Mouse (Mus musculus) neural tube, embryonic 10.5 days (tissue): ENCODE results near the gene P2rx1.

Experiments used
- DNase-seq: peaks from one replicate; pipeline ENCODE4 v3.0.0-alpha.2; 2017; ENCODE audit warnings: low spot score; ENCODE audit errors: extremely low spot score

The P2rx1 gene

GRCm38 (mm10) chr11:72987807-72988206, 11.1 kb upstream of the P2rx1 start:
- DNase-seq: no peak

DNA sequence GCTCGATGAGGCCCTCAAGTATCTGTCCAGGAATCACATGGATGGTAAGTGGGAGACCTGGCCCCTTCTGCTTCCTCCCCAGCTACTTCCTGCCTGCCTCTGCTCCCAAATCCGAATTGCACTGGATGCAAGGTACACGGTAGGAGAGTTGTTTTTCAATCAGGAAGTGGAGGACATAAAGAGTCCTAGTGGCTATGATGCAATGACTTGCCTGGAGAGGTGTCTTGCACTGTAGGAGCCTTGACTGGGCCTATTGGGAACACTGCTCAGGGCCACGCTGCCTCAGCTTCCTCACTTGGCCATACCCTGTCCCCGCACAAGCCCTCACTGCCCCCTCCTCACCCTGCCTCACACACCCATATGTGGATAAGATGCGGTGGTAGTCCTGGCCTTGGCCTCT, 9.9 kb upstream of the P2rx1 start:
- DNase-seq: no peak

DNA sequence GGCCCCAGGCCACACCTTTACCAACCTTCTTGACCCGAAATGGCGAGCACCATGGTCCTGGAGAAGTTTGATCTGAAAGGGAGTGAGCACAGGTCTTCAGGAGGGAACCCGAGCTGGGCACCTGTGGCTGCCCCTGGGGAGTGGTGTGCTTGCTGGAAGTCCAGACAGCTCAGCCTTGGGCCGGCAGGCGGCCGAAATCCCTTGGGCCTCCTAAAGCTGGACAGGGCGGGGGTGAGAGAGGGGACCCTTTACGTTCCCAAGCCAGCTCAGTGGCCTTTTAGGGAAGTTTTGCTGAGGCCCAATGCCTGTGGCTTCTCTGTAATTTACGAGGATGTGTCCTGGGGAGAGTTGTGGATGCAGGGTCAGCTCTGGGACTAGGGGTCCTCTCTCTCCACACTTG, 8.2 kb upstream of the P2rx1 start:
- no peak for DNase-seq

DNA sequence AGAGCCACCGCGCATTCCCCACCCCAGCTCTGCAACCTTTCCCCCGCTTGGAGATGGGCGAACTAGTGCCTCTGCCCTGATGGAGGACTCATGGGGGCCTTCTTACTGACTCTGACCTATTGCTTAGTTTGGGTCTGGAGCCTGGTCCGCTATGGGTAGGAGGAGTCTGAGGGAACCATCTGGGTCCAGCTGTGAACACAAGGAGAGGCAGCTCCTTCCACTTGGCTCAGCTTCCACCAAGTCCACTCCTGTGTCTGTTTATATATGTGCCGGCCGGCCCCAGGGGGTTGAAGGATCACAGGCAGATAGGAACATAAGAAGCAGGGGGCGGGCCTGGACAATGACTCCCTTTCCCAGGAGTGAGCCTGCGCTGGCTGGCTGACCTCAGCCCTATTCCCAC, 6.9 kb upstream of the P2rx1 start:
- DNase-seq: no peak

DNA sequence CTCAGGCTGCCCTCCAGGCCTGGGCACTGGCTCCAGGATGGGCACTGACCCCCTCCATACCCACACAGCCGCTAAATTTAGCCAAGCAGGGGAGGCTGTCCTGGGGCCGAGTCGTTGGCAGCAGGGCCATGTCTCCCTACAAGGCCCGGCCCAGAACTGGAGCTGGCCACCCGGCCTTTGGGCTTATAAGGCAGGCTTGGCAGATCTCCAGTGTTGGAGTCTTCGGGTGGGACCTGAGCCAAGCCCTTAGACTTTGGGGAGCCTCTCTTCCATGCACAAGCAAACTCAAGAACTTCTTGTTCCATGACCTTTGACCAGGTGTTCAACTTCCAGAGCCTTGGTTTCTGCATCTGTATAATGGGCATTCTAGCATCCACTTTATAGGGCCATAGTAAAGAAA, 2.6 kb upstream of the P2rx1 start:
- no peak for DNase-seq

- DNase-seq: no peak
Measured at GRCm38 (mm10) chr11:72996781-72997180, 2.1 kb upstream of the P2rx1 start.

GRCm38 (mm10) chr11:72997529-72998326, 1.2 kb upstream of the P2rx1 start:
- no peak for DNase-seq

- DNase-seq: peak; percentile 49
Measured at GRCm38 (mm10) chr11:73001029-73001428, 2.1 kb downstream of the P2rx1 start.

- peak; percentile 39 for DNase-seq
Measured at GRCm38 (mm10) chr11:73006377-73006776, 7.5 kb downstream of the P2rx1 start.

GRCm38 (mm10) chr11:73007113-73007512, 8.2 kb downstream of the P2rx1 start:
- no peak for DNase-seq

GRCm38 (mm10) chr11:73007698-73008481, 9.0 kb downstream of the P2rx1 start:
- peak; percentile 44 for DNase-seq

- no peak for DNase-seq
Measured at GRCm38 (mm10) chr11:73008826-73009225, 9.9 kb downstream of the P2rx1 start.

GRCm38 (mm10) chr11:73009531-73010274, 10.8 kb downstream of the P2rx1 start:
- DNase-seq: no peak

DNA sequence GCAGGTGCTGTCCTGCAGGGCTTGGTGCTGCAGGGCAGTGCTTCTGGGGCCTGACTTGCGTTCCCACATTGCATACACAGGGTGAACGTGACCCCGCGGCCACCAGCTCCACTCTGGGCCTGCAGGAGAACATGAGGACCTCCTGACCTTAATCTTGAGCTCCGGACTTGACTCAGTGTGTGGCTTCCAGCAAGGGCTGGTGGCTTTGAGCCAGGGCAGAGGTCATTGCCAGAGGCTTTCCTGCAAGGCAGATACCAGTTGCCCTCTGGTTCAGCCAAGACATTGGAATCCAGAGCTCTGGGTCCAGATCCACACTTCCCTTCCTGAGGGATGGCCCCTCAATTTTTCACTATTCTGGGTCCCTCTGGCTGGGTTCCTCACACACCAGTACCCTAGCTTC, 15.1 kb downstream of the P2rx1 start:
- DNase-seq: no peak

DNA sequence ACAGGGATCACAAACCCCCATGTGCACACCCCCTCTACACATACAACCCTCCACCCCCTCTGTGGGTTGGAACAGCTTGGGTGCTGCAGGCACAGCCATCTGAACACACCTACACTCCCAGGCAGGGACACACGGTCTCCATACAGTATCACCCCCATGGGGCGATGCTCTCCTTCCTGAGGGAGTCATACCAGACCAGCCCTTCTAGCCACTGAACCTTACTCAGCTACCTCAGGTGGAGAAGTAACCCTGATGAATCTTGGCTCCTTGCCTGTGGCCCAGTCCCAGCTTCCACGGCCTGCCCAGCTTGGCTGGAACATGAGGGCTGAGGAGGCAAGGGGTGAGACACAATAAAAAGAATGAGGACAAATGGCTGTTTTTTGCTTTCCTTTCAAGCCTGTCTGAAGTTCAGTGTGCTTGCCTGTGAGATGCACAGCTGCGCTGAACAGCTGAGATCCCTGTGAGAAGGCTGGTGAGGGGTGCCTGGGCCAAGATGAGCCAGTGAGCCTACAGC, 16.0 kb downstream of the P2rx1 start:
- DNase-seq: no peak

GRCm38 (mm10) chr11:73015391-73016102, 16.6 kb downstream of the P2rx1 start:
- DNase-seq: no peak

DNA sequence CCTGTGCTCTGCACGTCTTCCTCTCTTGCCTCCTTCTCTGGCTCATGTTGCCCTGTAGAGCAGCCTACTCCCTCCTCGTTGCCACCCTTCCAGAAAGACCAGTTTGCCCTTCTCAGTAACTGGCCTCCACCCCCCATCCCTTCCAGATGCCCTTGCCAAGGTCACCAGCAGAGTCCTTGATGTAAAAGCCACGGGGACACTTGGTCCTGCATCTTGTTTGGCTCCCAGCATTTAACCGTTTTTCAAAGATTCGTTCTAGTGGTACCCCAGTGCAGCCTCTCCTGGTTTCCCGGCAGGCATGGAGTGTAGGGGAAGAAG, 17.2 kb downstream of the P2rx1 start:
- no peak for DNase-seq

DNA sequence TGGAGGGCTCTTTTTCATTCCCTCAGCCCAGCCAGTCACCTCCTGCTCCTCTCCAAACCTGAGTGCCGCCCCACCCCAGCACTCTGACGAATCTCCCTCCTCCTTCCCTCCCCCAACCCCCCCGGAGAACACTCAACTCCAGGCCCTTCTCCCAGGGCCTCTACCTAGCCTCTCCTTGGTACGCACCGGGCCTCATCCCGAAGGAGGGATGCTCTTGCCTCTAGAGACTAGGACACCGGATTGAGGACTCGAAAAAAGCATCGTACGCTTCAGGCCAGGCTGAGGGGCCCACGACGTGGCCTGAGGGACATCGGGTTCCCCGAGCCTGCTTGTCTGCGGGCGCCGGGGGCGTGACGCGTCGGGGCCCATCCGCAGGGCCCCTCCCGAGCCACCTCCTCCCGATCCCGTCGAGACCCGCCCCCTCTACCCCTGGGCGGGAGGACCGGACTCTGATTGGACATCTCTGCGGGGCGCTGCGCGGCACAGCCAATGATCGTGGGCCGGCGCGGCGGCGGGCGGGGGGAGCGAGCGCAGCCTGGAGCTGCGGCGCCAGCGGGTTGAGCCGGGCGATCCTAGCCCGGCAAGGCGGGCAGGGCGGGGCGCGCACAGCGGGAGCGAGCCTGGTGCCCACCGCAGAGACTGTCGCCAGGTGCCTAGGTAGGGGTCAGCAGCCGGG, 19.7 kb downstream of the P2rx1 start, which contains the start of gene Camkk1:
Gene Camkk1, plus strand, starts transcription at position 538 of the 676 bp plus-strand sequence.
- DNase-seq: peak; percentile 90

DNA sequence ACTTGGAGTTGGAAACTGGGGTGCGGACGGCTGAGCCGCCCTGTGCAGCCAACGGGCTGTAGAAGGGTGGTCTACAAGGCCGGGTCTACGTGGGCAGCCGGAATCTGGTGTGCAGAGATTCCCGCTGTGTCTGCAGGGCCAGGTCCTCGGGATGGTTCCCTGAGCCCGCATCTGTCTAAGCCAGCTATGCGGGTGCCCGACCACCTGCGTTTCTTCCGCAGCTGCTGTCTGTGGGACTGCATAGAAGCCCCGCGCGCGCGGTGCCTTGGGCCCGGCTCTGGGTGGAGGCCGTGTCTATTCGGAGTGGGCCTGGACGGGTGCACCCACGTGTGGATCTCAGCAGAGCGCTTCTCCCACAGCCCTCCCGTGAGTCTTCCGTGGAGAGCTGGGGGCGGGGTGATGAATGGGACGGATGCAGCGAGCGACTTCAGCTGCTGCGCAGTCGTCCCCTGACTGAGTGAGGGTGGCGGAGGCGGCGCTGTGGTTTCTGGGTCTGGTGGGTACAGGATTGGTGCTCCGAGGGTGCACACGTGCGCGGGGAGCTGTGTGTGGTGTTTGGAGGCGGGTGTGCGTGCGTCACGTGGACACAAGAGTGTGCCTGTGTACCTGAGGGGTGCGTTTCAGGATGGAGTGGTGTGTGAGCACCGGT, 20.4 kb downstream of the P2rx1 start:
- no peak for DNase-seq
